Mouse (Mus musculus): ENCODE results near the gene 4930404N11Rik. TPM values are rescaled to one million over a fixed set of nuclear protein-coding genes. Genes with fewer than 3 reads are reported as not detected.

Gene 4930404N11Rik
- under 1 TPM; 0.48 to 0.49 TPM for total RNA-seq (2021)
- long read RNA-seq, experiment 1, result 0 reads
- long read RNA-seq, experiment 2, result 0 reads

DNA sequence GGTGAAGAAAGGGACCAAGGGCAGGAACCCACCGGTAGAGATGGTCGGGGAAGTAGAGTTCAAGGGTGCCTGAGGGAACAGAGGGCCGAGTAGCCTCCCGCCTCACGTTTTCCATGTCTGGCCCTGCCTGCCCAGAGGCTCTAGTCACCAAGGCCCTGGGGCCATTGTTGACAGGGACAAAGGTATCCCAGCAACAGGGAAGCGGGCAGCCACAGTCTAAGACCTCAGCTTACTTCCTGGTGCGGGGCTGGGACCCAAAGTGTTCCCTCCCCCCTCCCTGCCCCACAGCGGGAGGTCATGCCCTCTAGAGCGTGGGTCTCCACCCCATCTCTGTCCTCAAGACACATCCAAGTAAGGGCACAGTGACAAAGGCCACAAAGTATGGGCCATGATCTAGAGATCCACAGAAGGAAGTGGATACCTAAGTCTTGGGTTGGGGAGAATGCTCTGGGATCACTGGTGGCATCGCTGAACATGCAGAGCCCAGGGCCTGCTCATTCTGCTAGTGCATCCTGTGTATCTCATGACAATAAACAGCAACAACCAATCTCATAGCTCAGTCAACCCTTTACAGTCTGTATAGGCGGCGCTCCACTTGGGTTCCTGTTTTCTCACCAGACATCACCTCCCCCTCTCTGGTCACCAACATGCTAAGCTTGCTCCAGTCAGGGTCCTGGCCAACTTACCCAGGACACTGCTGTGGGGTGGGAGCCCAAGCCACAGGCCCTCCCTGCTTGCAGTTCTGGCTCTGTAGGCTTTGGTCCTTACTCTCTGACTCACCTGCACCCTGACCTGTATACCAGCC is at the start of gene 4930404N11Rik:
Gene 4930404N11Rik, minus strand, starts transcription at position 145 of the 805 bp plus-strand sequence.
- DNase-seq, result no peak

DNA sequence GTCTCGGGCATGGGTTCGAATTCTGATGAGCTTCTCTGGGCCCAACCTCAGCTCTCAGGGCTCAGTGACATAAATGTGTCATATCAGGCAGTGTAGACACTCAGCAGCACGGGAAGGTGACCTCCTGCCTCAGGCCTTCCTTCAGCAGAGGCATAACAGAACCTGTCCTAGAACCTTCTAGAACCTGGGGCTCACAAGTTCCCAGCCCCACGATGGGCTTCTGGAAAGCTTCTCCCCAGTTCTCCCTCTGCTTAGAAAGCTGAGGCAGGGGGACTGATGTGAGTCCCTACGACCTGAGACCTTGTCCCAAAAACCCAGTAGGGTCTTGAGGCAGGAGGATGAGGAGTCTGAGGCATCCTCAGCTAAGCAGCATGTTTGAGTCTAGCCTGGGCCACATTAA is 49.5 kb upstream of the 4930404N11Rik start:
- DNase-seq, result no peak

DNA sequence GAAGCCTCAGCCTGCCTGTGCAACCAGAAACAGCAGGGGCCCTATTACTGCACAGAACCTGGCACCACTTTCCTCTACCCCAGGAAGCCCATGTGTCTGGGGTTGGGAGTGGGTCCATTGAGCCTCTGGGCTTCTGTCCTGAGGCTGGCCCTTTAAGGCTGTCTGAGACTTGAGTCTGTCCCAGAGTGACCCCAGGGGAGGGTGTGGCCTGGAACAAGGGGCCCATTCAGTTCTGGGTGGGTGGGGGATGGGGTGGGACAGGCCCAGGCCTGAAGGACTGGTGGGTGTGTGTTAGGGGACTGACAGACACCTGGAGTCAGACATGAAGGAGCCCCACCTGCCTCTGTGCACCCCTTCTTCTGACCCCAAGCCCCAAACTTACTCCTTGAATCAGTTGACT is 49.1 kb upstream of the 4930404N11Rik start:
- DNase-seq, result peak; percentile 73

DNA sequence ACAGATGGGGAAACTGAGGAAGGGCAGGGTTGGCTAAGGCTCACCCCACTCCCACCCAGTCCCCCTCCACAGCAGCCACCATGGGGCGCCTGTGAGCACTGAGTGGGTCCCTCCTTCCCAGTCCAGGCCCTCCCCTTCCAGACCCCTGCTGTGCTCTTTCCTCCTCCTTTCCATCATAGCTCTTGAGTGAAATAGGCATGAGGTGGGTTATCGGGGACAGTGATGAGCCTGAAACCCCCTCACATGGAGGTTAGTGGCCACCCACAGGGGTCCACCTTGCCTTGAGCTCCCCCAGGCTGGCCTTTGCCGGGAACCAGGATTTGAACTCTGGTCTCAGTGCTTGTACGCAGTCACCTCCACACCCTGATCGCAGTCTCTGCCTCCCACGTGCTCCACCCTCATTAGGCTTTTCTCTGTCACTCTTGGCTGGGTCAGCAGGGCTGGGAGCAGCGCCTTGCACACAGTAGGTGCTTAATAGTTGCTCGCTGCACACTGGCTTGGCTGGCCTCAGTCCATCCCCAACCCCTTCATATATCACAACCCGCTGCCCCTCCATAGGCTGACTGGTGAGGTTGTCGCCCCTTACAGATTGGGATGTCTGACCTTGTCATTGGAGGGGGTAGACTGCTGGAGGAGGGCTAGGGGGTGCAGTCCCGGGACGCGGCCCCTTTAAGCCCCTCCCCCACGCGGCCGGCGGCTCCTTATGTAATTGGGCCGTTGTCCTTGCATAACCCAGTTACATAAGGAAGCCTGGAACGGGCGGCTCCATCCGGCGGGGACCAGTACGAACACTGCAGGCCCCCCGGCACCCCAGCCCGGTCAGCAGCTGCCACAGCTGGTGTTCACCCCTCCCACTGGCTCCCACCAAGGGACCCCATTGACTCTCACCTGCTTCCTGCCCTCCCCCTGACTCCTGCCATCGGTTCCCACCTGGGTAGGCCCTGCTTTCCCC is 48.0 kb upstream of the 4930404N11Rik start:
- DNase-seq, result peak; percentile 93

DNA sequence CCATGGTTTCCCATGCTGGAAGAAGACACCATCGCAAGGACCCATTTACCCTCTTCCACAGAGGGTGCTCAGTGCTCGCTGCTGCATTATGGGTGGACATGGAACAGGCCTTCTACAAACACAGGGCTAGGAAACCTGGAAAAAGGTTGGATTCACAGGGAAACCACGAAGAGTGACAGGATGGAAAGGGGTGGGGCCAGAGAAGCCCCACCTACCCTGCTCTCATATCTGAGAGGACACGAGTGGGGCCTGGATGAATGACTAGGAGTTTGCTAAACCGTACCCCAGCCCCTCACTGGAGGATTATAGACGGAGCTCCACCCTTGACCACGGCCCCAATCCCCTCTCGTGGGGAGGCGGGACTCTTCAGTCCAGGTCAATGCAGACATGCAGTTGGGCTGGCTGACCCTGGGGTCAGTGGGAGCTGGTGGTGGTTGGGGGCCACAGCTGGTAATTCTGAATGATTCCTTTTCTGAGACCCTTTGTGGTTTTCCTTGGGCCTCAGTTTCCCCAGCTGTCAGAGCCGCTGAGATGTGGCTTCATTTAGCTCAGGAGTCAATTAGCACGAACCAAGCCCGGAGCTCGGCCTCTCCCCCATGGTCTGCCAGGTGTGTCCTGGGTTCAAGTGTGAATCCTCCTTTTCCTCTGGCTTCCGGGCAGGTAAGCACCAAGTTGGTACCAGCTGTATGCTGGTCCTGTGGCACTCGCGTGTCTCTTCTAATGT is 47.1 kb upstream of the 4930404N11Rik start:
- no peak for DNase-seq

DNA sequence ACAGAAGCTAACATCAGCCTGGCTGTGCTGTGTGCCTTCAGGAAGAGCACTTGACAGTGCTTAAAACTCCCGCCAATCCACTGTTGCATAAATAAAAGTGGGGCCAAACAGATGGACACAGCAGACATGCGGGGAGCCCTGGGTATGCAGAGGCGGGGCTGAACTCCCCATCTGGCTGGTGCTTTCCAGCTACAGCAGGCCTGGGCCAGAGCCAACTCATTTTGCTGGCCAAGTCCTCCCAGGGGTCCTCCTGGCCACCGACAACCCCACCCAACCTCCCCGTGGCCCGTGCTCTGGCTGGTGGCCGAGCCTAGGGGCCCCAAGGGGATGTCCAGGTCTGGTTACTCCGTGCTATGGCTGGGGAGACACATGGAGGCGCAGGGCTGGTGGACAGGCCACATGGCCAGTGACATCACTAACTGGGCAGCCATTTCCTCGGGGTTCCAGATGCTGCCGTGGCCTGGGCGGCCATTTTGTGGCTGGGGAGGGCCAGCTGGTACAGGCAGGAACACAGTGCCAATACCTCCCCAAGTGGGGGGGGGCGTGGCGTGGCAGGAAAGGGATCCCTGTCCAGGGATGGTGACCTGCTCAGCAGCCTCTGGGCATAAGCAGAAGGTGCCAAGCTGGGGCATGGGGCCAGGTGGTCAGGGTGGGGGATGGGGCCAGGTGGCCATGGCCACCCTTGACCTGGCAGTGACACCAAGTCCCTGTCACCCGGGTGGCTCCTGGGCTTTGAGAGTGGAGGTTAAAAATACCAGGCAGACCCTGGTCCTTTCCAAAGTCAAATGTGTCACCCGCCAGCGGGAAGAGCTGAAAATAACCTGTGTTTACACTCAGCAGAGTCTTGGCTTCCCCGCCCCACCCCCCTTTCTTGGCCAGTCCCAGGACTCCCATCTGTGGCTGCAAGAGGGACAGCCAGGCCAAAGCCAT is 46.1 kb upstream of the 4930404N11Rik start:
- DNase-seq, result peak; percentile 97

DNA sequence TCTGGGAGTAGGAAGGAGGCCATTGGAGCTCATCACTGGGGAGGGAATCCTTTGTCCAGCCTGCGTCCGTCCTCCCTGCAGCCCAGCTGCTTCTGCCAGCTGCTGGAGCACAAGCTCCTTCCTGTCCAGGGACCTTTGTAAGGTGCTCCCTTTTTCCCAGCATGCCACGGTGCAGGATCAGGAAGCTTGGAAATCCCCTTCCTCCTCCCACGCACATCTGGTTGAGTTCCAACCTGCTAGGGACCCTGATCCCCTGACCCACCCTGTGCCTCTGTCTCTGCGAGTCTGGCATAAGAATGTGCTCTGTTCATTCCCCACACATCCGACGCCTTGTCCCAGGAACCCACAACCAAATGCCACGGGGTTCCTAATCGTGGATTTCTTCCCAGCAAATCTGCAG is 45.4 kb upstream of the 4930404N11Rik start:
- no peak for DNase-seq

DNA sequence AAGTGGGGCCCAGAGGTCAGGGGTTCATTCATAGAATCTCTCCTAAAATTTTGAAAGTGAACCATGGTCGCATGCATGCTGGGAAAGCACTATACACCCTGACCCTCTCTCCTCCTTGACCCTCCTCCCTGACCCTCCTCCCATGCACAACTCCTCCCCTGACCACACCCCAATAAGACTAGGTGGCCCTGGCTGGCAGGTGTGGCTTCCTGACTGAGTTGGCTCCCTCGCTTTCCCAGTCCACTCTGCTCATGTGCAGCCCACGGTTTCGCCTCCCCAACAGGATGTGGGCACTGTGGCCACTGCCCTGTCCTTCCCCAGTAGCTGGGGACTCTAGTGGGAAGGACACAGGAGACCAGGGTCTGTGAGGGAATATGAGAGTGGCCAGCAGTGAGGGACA is 44.7 kb upstream of the 4930404N11Rik start:
- DNase-seq, result no peak

DNA sequence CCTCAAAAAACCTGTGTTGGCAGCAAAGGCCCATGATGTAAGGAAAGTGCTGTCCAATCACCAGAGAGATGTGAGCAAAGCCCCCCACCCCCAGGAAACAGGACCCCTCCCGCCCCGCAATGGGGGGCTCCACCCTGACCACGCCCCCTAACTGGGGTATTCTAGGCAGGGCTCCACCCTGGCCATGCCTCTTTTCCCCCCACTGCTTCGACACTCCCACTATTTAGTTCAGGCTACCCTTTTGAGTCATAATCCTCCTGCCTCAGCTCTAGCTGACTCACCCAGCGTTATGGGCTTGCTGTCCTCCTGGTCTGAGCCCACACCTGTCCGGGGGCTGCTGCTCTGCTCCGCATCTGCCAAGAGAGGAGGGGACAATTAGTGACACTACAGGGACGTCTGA is 43.7 kb upstream of the 4930404N11Rik start:
- no peak for DNase-seq

DNA sequence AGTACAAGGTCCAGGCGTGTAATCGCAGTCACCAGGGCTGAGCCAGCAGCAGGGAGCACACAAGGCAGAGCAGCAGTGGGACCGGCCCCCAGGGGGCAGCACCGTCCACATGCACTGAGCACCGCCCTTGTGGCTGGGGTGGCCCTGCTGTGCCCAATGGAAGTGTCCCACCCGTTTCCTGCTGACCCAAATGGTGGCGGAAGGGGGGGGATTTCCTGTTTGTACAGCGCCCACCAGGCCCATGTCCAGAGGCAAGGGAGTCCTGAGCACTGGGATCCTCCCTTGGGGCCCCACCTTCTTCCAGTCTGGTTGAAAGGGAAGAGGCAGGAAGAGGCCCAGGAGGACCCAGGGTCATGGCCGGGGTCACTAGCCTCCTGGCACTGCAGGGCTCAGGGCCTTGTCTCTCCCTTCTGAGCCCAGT is 43.3 kb upstream of the 4930404N11Rik start:
- peak; percentile 87 for DNase-seq

DNA sequence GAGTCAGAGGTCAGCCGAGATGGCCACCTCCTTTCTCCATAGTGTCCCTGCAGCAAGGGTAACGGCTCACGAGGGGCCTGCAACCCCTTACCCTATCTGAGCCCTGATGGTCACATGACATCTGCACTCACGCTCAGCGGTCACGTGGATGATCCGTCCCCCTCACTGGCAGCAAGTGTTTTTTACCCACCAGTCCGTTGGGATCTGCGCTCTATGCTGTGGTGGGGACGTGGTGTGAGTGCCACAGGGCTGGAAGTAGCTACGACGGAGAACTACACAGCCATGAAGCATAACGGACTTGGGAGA is 42.8 kb upstream of the 4930404N11Rik start:
- DNase-seq, result no peak

DNA sequence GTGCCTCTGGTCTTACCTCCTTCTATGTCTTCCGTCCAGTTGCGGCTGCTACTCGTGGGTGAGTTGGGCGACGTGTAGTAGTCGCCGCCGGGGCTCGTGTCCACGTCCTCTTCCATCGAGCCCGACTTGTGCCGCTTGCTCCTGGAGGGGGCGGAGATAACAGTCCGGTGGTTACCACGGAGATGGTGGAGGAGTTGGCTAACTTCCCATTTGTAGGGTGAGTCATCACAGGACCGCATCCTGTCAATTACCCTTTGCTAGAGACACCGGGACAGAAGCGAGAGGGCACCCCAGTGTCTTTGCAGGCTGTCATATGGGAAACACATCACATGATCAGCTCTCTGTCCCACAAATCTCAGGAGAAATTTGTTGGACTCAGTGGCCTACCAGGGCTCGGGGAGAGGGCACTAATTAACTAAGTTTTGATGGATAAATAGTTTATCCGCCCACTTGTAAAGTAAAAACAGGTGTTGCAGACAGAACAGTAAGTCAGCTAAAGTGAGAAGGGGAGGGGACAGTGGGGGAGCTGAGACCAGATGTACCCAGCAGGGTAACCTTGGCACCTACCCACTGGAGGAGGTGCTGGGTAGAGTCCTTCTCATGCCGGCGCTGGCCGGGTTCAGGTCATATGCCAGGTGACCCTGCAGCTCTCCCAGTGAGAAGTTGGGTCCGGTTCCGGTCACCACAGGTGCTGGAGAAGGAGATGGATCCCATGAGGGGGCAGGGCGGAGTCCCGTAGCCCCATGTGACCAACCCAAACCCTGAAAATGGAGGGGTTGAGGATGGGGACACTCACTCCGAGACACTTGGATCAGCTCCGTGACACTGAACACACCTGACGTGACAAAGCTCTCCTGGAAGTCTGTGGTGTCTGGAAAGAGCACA is 42.2 kb upstream of the 4930404N11Rik start:
- peak; percentile 81 for DNase-seq

DNA sequence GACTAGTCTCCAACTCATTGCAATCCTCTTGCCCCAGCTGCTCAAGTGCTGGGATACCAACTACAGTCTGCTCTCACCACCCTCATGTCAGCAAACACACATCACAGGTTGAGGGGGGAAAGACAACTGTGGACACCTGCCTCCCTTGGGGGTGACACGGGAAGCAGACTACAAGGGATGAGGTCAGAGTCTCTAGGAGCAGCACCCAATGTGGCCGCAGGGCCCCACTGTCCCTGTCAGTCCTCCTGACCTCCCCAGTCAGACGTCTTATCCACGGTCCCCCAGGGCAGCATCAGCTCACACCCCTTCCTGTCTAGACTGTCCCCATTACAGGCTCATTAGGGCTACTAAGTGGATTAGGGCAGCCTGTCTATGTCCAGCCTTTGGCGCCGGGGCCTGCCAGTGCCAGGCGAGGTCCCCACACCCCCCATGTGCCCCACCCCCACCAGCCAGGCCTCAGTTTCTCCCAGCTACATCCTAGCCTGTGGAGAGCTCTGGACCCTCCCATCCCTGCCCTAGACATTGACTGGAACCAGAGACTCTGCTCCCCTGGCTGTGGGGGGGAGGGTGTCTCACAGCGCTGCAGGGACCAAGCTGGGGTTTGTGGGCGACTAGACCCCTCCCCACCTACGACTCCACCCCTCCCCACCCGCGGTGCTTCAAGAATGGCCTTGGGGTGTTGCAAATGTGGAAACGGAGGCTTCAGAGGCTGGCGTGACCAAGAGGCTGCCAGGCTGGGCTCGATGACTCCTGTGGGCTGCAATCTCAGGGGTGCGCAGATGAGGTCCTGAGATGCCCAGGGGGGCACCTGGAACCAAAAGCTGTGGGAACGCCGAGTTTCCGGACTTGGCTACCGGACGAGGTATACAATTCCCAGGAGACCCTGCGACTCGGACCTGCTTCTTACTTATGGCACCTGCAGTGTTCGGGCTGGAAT is 41.2 kb upstream of the 4930404N11Rik start:
- no peak for DNase-seq

DNA sequence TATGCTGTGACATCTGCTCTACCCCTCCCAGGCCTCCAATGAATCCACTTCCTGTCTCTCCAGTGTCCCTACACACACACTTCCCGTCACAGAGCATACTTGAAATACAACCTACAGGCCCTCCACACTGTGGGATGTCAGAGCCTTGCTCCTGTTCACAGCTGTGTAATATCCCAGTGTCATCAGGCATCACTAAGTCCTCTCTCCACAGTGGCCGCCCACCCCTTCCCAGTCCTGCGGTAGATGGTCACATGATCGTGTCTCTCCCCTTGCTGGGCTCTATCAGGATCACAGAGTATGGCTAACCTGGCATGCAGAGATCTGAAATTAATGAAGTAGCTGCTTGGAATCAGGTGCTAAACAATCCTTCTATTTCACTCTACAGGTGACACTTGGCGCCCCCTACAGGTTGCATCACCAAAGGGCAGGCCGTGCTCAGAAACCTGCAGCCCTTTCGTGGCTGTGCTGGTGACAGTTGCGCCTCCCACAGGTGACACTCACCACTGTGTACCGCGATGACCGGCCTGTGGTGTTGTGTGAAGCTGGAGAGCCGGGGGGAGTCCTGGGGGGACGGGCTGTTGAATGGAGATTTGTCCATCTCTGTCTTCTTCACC is 40.1 kb upstream of the 4930404N11Rik start:
- no peak for DNase-seq

DNA sequence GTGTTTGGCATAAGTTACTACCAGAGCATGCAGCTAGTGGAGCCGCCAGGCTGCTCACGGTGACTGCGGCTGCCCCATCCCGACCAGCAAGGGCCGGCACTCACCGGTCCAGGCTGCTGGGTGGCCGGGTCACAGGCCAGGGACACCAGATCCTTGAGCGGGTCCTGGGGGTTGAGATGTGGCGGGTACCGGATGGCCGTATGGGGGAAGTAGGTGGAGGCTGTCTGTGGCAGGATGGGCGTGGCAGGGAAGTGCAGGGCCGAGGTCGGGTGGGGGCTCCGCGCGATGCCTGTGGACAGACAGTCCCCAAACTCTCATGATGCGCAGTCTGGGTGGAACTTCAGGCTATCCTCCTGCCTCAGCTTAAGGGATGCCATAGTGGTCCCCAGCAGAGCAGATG is 39.1 kb upstream of the 4930404N11Rik start:
- DNase-seq, result no peak

DNA sequence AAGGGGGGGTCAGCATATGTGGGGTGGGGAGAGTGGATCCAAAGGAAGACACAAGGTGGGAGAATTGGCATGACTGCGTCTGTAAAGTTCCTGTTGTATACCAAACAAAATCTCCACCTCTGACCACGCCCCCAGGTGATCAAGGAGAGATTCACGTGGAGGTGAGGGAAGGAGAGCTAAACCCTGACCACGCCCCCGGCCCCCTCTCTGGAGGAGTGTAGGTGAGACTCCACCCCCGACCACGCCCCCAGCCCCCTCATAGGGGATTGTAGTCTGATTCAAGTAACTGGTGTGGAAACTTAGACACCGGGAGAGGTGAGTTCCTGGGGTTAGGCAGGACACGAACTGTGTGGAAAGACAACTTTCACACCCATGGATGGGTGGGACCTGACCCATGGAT is 38.5 kb upstream of the 4930404N11Rik start:
- DNase-seq, result no peak

DNA sequence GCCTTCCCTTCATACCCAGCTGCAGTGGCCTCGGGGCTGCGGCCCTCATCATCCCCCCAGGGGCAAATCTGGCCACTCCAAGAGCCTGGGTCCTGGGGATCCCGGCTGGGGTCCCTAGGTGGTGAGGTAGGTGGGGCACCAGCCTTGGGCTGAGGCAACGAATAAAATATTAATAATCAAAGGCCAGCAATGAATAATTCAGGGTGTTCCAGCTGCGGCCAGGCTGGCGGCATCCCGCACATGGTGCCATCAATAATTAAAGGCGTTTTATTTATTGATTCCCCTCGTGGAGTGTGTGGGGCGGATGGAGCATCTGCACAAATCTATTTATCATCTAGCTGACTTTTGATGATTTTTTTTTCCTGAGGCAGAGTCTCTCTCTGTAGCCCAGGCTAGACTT is 37.9 kb upstream of the 4930404N11Rik start:
- DNase-seq, result no peak

DNA sequence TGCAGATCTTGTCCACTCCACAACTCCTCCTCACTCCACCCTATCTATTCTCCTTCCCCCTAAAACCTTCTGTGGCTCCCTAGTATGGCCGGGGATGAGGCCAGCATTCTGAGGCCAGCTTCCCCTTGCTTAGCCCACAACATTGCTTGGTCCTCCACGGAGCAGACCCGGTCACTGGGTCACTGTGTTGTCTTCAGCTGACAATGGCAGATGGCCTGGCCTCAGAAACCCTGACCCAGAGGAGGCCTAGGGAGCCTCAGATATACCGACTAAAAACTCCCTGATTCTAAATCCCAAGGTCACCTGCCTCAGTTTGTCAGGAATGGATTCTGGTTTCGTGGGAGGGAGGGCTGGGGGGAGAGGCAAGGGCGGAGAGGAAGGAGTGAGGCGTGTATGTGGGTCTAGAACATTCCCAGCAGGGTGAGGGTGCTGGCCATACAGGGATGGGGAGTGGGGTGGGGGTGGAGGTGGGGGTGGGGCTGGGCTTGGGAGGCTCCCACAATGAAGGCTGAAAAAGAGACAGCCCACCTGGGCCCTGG is 36.7 kb upstream of the 4930404N11Rik start:
- no peak for DNase-seq

All from gastrocnemius, postnatal 25 days (tissue).